27 mouse cellular contexts compared by ENCODE assay signal in genomic region chr2:62718411-62718810, GRCm38 (mm10). TPM values are rescaled to one million over a fixed set of nuclear protein-coding genes. Genes with fewer than 3 reads are reported as not detected.
A peak's percentile ranks its signal among the peaks of the same experiment; 100 is the strongest.
DNase-seq lines count a peak whose midpoint lies in the region; ATAC-seq and TF ChIP-seq lines count a peak whose summit lies in the region.
"Had no signal": no experiment of that assay in that cellular context is flagged by ENCODE, and none has a peak within 500 bp of the region (broad histone marks: within the 10 kb centered on the region; RNA-seq: fewer than 3 reads in every experiment).

No protein-coding gene starts in this region.

- no peak overlapping the region for H3K9ac ChIP-seq in hindbrain, embryonic 16.5 days (ENCODE audit: low read depth, low read length)
- H3K9ac ChIP-seq in hindbrain, embryonic 13.5 days: no peak overlapping the region
- H3K9ac ChIP-seq in midbrain, embryonic 14.5 days (replicated peaks; ENCODE audit: low read length): no peak overlapping the region
- no peak overlapping the region for H3K9ac ChIP-seq in midbrain, embryonic 11.5 days (ENCODE audit: low read length)
- no peak overlapping the region for H3K9ac ChIP-seq in midbrain, postnatal 0 days (replicated peaks; ENCODE audit: low read length, poor library complexity, severe bottlenecking)
- H3K9ac ChIP-seq: heart, embryonic 15.5 days; liver, embryonic 12.5 days; liver, postnatal 0 days; neural tube, embryonic 15.5 days had no signal

- H3K27ac ChIP-seq in hindbrain, embryonic 16.5 days (ENCODE audit: low read depth, low read length): no peak overlapping the region
- no peak overlapping the region for H3K27ac ChIP-seq in hindbrain, embryonic 13.5 days
- no peak overlapping the region for H3K27ac ChIP-seq in midbrain, embryonic 14.5 days (replicated peaks; ENCODE audit: low read depth, low read length)
- no peak overlapping the region for H3K27ac ChIP-seq in midbrain, embryonic 11.5 days (ENCODE audit: low read depth, low read length)
- H3K27ac ChIP-seq in midbrain, postnatal 0 days (ENCODE audit: low read depth, low read length): no peak overlapping the region
- H3K27ac ChIP-seq: heart, embryonic 10.5 days; heart, embryonic 15.5 days; liver, embryonic 12.5 days; neural tube, embryonic 15.5 days had no signal

- no peaks in the 10 kb centered on the region for H3K4me1 ChIP-seq in hindbrain, embryonic 16.5 days (ENCODE audit: control insufficient read depth, insufficient read depth, low read depth, low read length)
- H3K4me1 ChIP-seq in hindbrain, embryonic 13.5 days (replicated peaks): no peaks in the 10 kb centered on the region
- H3K4me1 ChIP-seq in midbrain, embryonic 14.5 days (ENCODE audit: control insufficient read depth, insufficient read depth, low read length): no peaks in the 10 kb centered on the region
- H3K4me1 ChIP-seq in midbrain, embryonic 11.5 days (ENCODE audit: control insufficient read depth, insufficient read depth, low read length): no peaks in the 10 kb centered on the region
- no peaks in the 10 kb centered on the region for H3K4me1 ChIP-seq in midbrain, postnatal 0 days (ENCODE audit: insufficient read depth, low read length)
- H3K4me1 ChIP-seq: heart, embryonic 10.5 days; heart, embryonic 15.5 days; liver, embryonic 12.5 days; neural tube, embryonic 15.5 days had no signal

- peak; percentile 46 for DNase-seq in midbrain, embryonic 14.5 days
- DNase-seq in midbrain, embryonic 11.5 days (ENCODE audit: low spot score, missing footprints): no peak
- peak; percentile 5 for DNase-seq in midbrain, postnatal 0 days (ENCODE audit: low spot score)
- no peak for DNase-seq in adrenal gland, adult 18-20 months (ENCODE audit: low spot score in 2 of 2)
- DNase-seq in frontal cortex, postnatal 36 days (ENCODE audit: low spot score in 2 of 2): no peak
- DNase-seq: adrenal gland, adult 2 months; cerebellum, adult 11-12 months; cerebellum, postnatal 10 days; gastrocnemius, postnatal 10 days; kidney, adult 11 months; kidney, postnatal 14 days; left cerebral cortex, postnatal 4 days; liver, postnatal 0 days; lung, postnatal 4 days; right cerebral cortex, adult 18-20 months; spleen, adult 18-20 months; thymus, adult 18-20 months; thymus, postnatal 25 days had no signal

- ATAC-seq in hindbrain, embryonic 16.5 days: 0 out of 2 replicates have a peak, but pooled peaks have one; percentile 42
- ATAC-seq in hindbrain, embryonic 13.5 days (ENCODE audit: low FRiP score): no peak
- ATAC-seq in midbrain, embryonic 14.5 days (ENCODE audit: low FRiP score, low TSS enrichment): no peak
- no peak for ATAC-seq in midbrain, embryonic 11.5 days (ENCODE audit: low FRiP score)
- ATAC-seq in common myeloid progenitor, adult 5-6 weeks (replicated peaks; ENCODE audit: low read depth, poor library complexity, severe bottlenecking): 0 out of 2 replicates have a peak, but pooled peaks have one; percentile 22
- ATAC-seq in midbrain, postnatal 0 days (ENCODE audit: low FRiP score): peak; percentile 58; the same call in 1 of the 2 replicates
- ATAC-seq: inflammation-experienced regulatory T-cells, adult 6 months; liver, embryonic 12.5 days; liver, postnatal 0 days; lung, postnatal 0 days had no signal

- no peak overlapping the region for H3K4me2 ChIP-seq in hindbrain, embryonic 16.5 days (ENCODE audit: low read length)
- H3K4me2 ChIP-seq in hindbrain, embryonic 13.5 days: no peak overlapping the region
- H3K4me2 ChIP-seq in midbrain, embryonic 14.5 days (ENCODE audit: low read length): no peak overlapping the region
- no peak overlapping the region for H3K4me2 ChIP-seq in midbrain, embryonic 11.5 days
- H3K4me2 ChIP-seq in midbrain, postnatal 0 days (ENCODE audit: low read depth, low read length, poor library complexity, severe bottlenecking): no peak overlapping the region
- H3K4me2 ChIP-seq: heart, embryonic 15.5 days; liver, embryonic 12.5 days; neural tube, embryonic 15.5 days had no signal

- no peaks in the 10 kb centered on the region for H3K9me3 ChIP-seq in hindbrain, embryonic 16.5 days (ENCODE audit: control insufficient read depth, low read length)
- H3K9me3 ChIP-seq in hindbrain, embryonic 13.5 days: no peaks in the 10 kb centered on the region
- no peaks in the 10 kb centered on the region for H3K9me3 ChIP-seq in midbrain, embryonic 14.5 days (ENCODE audit: control insufficient read depth, low read length)
- no peaks in the 10 kb centered on the region for H3K9me3 ChIP-seq in midbrain, embryonic 11.5 days (ENCODE audit: control insufficient read depth, low read length)
- no peaks in the 10 kb centered on the region for H3K9me3 ChIP-seq in midbrain, postnatal 0 days (ENCODE audit: low read length)
- H3K9me3 ChIP-seq: heart, embryonic 10.5 days; heart, embryonic 15.5 days; liver, embryonic 12.5 days; neural tube, embryonic 15.5 days had no signal

- no peaks in the 10 kb centered on the region for H3K27me3 ChIP-seq in hindbrain, embryonic 16.5 days (replicated peaks; ENCODE audit: control insufficient read depth, insufficient read depth, low read length)
- no peaks in the 10 kb centered on the region for H3K27me3 ChIP-seq in hindbrain, embryonic 13.5 days
- no peaks in the 10 kb centered on the region for H3K27me3 ChIP-seq in midbrain, embryonic 14.5 days (ENCODE audit: control insufficient read depth, insufficient read depth, low read length)
- H3K27me3 ChIP-seq in midbrain, embryonic 11.5 days (ENCODE audit: control insufficient read depth, insufficient read depth, low read length): no peaks in the 10 kb centered on the region
- no peaks in the 10 kb centered on the region for H3K27me3 ChIP-seq in midbrain, postnatal 0 days (ENCODE audit: insufficient read depth, low read length)
- H3K27me3 ChIP-seq: heart, embryonic 15.5 days; liver, embryonic 12.5 days; neural tube, embryonic 15.5 days had no signal

- no peak for TF ChIP-seq CTCF in midbrain, postnatal 0 days (IDR thresholded peaks at IDR 0.05)

- H3K4me3 ChIP-seq in hindbrain, embryonic 16.5 days (ENCODE audit: low read length): no peak overlapping the region
- no peak overlapping the region for H3K4me3 ChIP-seq in hindbrain, embryonic 13.5 days
- no peak overlapping the region for H3K4me3 ChIP-seq in midbrain, embryonic 14.5 days (replicated peaks; ENCODE audit: low read depth, low read length)
- H3K4me3 ChIP-seq in midbrain, embryonic 11.5 days (ENCODE audit: low read depth, low read length): no peak overlapping the region
- H3K4me3 ChIP-seq in midbrain, postnatal 0 days (ENCODE audit: low read depth, low read length): no peak overlapping the region
- H3K4me3 ChIP-seq: heart, embryonic 10.5 days; heart, embryonic 15.5 days; liver, embryonic 12.5 days; neural tube, embryonic 15.5 days had no signal

- H3K36me3 ChIP-seq in hindbrain, embryonic 16.5 days (ENCODE audit: control insufficient read depth, insufficient read depth, low read length): 0 out of 2 replicates have a peak, but pooled peaks cover 2% of the 10 kb centered on the region
- H3K36me3 ChIP-seq in hindbrain, embryonic 13.5 days: peaks cover 6% of the 10 kb centered on the region
- no peaks in the 10 kb centered on the region for H3K36me3 ChIP-seq in midbrain, embryonic 14.5 days (ENCODE audit: control insufficient read depth, insufficient read depth, low read length)
- H3K36me3 ChIP-seq in midbrain, embryonic 11.5 days (ENCODE audit: control insufficient read depth, insufficient read depth, low read length): no peaks in the 10 kb centered on the region
- no peaks in the 10 kb centered on the region for H3K36me3 ChIP-seq in midbrain, postnatal 0 days (ENCODE audit: insufficient read depth, low read length)
- H3K36me3 ChIP-seq: heart, embryonic 10.5 days; heart, embryonic 15.5 days; liver, embryonic 12.5 days had no signal

- 31% methylated on average over 1 of the region's 1 CpGs for WGBS in hindbrain, embryonic 16.5 days
- WGBS in hindbrain, embryonic 13.5 days: 46% methylated on average over 1 of the region's 1 CpGs
- WGBS in midbrain, embryonic 14.5 days: 48% methylated on average over 1 of the region's 1 CpGs
- 53% methylated on average over 1 of the region's 1 CpGs for WGBS in midbrain, embryonic 11.5 days
- 36% methylated on average over 1 of the region's 1 CpGs for WGBS in midbrain, postnatal 0 days

RNA-seq across cellular contexts. Expression of gene Gca, which starts 54.3 kb away (rescaled TPM):
- 4.4 and 4.9 TPM in 2 replicates for polyA plus RNA-seq in hindbrain, embryonic 16.5 days (2015; fragmentation: Nextera tagmentation; extraction: Ambion mirVana)
- polyA plus RNA-seq in hindbrain, embryonic 13.5 days (2015; fragmentation: Nextera tagmentation; extraction: Ambion mirVana): 3.3 and 3.7 TPM in 2 replicates
- polyA plus RNA-seq in midbrain, embryonic 14.5 days (2014; fragmentation: Nextera tagmentation; extraction: Ambion mirVana): 4.0 and 4.3 TPM in 2 replicates
- polyA plus RNA-seq in midbrain, embryonic 11.5 days (2014; fragmentation: Nextera tagmentation; extraction: Ambion mirVana): 1.8 and 2.2 TPM in 2 replicates
- 3.1 and 4.0 TPM in 2 replicates for total RNA-seq in common myeloid progenitor, adult 5-6 weeks (2017)
- 1.2 and 1.6 TPM in 2 replicates for total RNA-seq in midbrain, postnatal 0 days (2014; rRNA removed)
- polyA plus RNA-seq in midbrain, postnatal 0 days (2015; fragmentation: Nextera tagmentation; extraction: Ambion mirVana): 3.1 and 3.6 TPM in 2 replicates
- 1 to 10 TPM; 1.7 to 3.3 TPM for total RNA-seq in adrenal gland, adult 18-20 months (2021)

Comparison
In these comparisons a context has a peak if more than half of its experiments do, and no peak if none do; other contexts are left out.
1. ATAC-seq: peak in hindbrain, embryonic 16.5 days (single experiment), common myeloid progenitor, adult 5-6 weeks (single experiment) and midbrain, postnatal 0 days (single experiment); none in hindbrain, embryonic 13.5 days (single experiment), midbrain, embryonic 14.5 days (single experiment) and midbrain, embryonic 11.5 days (single experiment).
2. DNase-seq: peak in midbrain, embryonic 14.5 days (single experiment) and midbrain, postnatal 0 days (single experiment); none in midbrain, embryonic 11.5 days (single experiment), adrenal gland, adult 18-20 months (0 of 2) and frontal cortex, postnatal 36 days (0 of 2).